Mouse (Mus musculus) R1 (cell line): ENCODE results near the gene Usf3.

Experiments used
- DNase-seq: peaks from one replicate; pipeline ENCODE4 v3.0.0-alpha.2; 2018; ENCODE audit warnings: low read depth, low spot score

Gene Usf3

GRCm38 (mm10) chr16:44172297-44173154 lies 520 bp upstream of the Usf3 start:
- peak; percentile 99 for DNase-seq

DNA sequence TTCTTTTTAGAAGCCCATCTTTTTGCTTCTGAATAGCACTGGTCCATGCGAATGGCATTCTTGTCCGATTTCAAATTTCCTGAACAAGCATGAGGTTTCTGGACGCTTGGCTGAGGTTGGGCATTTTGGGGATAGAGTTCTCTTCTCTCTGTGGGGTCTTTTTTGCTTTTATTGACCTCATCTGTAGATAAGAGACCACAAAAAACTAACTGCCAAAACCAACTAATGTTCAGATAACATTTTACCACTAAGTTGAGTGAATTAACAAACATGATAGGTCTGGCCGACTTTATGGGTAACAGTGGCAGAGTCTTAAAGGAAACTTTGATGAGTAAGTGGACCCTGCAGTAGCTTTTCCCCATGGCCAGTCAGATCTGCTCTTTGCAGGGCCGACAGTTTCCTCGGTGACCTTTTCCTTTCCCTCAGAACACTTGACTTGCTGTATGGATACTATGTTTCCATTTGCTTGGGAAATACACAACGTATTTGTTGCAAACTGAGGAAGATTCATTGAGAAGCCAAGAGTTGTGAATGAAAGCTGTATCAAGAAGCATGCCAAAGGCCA lies 1.0 kb downstream of the Usf3 start:
- DNase-seq = no peak

DNA sequence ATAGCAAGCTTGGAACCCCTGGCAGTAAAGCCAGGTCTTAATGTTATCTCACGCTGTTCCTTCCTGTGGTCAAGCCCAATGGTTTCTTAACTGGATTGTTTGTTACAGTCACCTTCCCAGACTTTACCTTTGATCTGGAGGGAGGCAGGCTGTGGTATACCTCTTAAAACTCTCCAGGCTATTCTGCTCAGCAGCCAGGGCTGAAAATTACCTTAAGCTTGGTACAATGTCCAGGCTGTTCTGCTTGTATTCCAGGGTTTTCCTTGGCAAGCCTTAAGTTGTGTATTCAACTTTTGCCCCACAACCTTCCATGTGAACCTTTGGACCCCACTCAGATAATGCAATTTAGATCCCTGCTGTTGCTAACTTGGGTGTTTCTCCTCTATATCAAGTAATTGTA lies 2.0 kb downstream of the Usf3 start:
- no peak for DNase-seq

DNA sequence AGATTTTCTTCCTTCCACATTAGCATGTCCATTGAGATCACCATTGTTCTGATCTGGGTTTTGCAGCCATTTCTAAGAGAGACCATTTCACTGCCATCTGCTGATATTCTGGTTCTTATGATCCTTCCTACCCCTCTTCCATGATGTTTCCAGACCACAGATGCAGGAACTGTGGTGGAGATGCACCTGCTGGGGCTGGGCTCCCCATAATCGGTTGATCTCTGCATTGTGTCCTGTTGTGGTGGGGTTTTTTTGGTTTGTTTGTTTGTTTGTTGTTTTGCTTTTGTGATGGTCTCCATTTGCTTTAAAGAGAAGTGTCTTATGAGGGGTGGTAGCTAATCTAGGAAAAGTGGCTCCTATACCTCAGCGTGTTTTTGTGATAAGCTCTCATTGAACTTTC lies 3.5 kb downstream of the Usf3 start:
- no peak for DNase-seq

- DNase-seq = no peak
Measured at GRCm38 (mm10) chr16:44178555-44178954, 5.5 kb downstream of the Usf3 start.

DNA sequence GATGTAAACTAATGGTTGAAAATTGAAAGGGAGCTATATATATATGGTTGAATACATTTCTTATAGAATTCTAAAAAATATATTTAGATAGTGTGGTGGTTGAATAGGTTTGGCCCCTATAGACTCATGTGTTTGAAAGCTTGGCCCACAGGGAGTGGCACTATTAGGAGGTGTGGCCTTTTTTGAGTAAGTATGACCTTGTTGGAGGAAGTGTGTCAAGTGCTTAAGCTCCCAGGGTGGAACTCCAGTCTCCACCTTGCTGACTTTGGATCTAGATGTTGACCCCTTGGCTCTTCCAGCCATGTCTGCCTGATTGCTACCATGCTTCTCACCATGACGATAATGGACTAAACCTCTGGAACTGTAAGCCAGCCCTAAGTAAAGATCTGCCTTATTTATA lies 9.6 kb downstream of the Usf3 start:
- no peak for DNase-seq

DNA sequence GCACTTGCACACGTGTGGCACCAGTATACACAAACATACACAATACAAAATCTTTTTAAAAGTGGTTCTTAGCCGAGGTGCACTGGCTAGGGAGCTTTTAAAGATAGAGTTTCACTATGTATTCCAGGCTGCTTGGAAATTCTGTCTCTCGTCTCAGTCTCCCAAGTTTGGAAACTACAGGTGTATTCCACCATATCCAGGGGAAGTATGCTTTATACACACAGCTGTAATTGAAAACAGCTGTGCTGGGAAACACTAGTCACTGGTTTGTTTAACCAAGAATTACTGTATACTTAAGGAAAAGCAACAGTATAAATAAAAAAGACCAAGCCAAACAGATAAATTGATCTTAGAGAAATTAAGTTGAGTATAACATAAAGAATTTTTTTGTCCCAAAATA lies 11.7 kb downstream of the Usf3 start:
- no peak for DNase-seq

- no peak for DNase-seq
Measured at GRCm38 (mm10) chr16:44187172-44187571, 14.1 kb downstream of the Usf3 start.

- DNase-seq = peak; percentile 82
Measured at GRCm38 (mm10) chr16:44188766-44189165, 15.7 kb downstream of the Usf3 start.

GRCm38 (mm10) chr16:44190032-44190431 lies 17.0 kb downstream of the Usf3 start:
- no peak for DNase-seq

- DNase-seq = no peak
Measured at GRCm38 (mm10) chr16:44190968-44191367, 17.9 kb downstream of the Usf3 start.

GRCm38 (mm10) chr16:44199066-44199703 lies 26.1 kb downstream of the Usf3 start:
- DNase-seq = no peak

- no peak for DNase-seq
Measured at GRCm38 (mm10) chr16:44200146-44200545, 27.1 kb downstream of the Usf3 start.

GRCm38 (mm10) chr16:44204331-44204730 lies 31.3 kb downstream of the Usf3 start:
- no peak for DNase-seq

DNA sequence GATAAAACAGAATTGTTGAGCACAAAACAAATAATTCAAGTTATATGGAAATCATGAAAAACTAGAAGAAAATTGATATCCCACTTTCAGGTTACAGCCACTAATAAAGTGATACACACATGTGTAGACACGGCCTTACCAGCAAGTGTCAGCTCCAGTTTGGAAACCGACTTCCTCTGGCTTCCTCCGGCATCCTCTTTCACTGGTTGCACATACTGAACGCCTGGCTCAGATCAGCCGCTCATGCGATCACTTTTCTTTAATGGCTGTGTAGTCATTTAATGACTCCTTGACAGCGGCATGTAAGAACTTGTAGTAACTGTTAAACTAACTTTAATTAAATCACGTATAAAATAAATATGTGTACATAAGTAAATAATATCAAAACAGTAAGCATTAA lies 32.9 kb downstream of the Usf3 start:
- DNase-seq = no peak

GRCm38 (mm10) chr16:44210156-44211053 lies 37.4 kb downstream of the Usf3 start:
- no peak for DNase-seq

DNA sequence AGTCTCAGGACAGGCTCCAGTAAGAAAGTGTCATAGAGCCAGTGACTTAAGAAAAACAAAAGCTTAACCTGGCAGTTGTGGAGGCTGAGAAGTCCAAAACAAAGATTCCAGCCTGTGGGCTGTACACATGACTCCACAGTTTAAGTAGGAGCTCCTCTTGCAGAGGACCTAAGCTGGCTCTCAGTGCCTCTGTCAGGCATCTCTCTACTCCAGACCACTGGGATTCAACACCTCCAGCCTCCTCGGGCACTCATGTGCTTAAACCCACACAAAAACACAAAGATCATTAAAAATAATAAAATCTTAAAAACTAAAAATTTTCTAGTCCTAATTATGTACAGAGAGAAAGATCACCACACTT lies 38.0 kb downstream of the Usf3 start:
- DNase-seq = no peak

- DNase-seq = no peak
Measured at GRCm38 (mm10) chr16:44212703-44213102, 39.7 kb downstream of the Usf3 start.

DNA sequence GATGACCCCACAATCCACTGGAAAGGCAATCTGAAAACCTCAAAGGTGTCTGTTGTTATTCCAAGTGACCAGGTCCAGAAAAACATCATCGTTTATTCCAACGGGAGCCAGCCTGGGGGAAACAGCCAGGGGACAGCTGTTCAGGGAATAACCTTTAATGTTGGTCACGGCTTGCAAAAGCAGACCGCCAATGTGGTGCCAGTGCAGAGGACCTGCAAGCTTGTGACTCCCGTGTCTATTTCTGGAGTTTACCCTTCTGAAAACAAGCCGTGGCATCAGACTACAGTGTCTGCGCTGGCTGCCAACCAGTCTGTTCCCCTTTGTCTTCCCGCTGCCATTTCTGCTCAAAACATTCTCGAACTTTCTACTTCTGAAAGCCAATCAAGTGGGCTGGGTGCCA lies 42.5 kb downstream of the Usf3 start:
- DNase-seq = no peak

DNA sequence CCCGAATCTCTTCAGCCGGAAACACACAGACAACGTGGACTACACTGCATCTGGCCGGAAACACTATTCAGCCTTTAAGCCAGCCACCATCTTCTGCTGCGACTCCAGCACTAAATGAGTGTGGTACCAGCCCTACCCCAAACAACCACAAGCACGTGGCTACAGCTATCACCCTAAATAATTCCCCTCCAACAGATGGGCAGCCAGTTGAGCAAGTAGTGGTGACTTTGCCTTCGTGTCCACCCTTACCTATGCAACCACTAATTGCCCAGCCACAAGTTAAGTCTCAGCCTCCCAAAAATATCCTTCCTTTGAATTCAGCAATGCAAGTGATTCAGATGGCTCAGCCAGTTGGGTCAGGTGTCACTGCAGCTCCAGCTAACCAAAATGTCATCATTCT lies 43.4 kb downstream of the Usf3 start:
- DNase-seq = no peak

DNA sequence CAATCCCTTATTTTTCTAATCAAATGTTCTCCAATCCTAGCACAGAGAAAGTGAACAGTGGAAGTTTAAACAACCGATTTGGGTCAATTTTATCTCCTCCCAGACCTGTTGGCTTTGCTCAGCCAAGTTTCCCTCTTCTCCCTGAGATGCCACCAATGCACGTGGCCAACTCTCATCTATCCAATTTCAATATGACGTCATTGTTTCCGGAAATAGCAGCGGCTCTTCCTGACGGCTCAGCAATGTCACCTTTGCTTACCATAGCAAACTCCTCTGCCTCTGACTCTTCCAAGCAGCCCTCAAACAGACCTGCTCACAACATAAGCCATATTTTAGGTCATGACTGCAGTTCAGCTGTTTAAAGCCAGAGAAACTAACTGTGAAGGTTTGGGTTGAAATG lies 48.4 kb downstream of the Usf3 start:
- no peak for DNase-seq

DNA sequence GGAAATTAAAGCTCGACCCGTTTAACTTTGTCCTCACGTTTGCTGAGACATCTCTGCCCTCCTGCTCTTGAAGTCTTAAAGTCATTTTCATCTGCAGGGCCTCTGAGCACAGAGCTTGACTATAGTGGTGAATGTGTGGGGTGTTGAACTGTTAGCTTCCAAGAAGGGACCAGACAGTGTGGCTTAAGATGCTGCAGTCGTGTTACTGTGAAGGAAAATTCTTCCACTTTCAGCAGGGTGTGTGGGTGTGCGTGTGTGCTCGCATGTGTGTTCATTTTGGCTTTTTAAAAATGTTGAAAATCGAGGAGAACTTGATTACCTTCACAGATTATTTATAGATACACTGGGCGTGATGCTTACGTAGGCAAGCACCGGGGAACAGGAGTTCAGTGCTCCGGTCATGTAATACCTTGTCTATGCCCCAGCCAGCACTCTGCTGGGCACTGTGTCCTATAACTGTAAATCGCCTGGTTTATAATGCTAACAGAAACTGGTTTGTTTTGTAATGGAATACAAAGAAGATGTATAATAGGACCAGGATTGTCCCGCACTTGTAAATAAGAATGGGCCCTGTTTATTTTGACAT lies 53.8 kb downstream of the Usf3 start:
- no peak for DNase-seq
